Mouse (Mus musculus) T-helper 17 cell (primary cell): ENCODE measurements around the gene Crip2.

Experiments used
- in situ Hi-C, 2 experiments: fragments of 300-600 bp; cut with MboI, MseI; formaldehyde crosslinking; loops; 1 replicate in 1 of 2; 2 replicates in 1 of 2; pipeline ENCODE4 v1.15.1; 2025; ENCODE audit warnings: high pct_unique_total_duplicates in 2 of 2

The Crip2 gene

DNA sequence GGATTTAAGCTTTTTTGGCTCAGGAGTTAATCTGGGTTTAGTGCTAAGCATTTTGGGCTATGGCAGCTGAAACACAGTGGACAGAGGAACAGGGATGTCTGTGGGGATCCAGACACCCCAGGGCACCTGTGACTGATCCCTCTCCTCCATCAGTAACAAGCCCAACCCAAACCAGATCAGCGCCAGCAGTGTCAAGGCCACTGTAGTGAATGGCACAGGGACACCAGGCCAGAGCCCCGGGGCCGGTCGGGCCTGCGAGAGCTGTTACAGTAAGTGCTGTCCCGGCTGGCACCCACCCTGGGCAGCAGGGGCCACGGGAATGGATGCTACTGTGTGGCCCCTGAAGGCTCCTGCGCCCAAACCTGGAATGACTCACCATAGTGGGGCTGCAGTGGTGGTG is 9.3 kb upstream of the Crip2 start:
- in situ Hi-C loops: no loop called here

DNA sequence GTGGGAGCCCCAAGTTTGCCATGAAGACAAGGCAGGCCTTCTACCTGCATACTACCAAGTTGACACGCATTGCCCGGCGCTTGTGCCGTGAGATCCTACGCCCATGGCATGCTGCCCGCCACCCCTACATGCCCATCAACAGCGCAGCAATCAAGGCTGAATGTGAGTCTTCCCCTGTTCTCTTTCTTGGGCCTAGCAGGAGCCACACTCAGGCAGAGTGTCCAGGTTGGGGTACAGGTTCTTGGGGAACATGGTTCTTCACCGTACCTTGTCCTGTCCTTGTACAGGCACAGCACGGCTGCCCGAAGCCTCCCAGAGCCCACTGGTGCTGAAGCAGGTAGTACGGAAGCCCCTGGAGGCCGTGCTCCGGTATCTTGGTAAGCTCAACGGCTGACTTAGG is 8.4 kb upstream of the Crip2 start:
- in situ Hi-C loops: no loop called here

DNA sequence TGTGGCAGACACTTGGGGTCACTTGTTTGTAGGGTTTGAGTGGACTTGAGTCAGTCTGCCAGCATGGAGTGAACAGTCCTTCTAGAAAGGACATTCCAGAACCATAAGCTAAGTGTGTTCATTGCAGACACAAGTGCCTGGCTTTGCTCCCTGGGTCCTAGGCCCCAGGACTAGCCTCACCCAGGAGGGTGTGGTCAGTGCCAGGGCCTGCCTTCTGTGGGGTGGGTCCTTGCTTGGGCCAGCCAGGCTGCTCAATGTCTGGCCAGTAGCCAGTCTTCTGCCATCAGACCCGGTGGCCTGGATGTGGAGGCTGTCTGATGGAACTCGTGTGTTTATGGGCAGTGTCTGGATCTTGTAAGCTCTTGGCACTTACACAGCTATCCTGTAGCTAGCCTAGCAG is 7.5 kb upstream of the Crip2 start:
- in situ Hi-C loops: no loop called here

DNA sequence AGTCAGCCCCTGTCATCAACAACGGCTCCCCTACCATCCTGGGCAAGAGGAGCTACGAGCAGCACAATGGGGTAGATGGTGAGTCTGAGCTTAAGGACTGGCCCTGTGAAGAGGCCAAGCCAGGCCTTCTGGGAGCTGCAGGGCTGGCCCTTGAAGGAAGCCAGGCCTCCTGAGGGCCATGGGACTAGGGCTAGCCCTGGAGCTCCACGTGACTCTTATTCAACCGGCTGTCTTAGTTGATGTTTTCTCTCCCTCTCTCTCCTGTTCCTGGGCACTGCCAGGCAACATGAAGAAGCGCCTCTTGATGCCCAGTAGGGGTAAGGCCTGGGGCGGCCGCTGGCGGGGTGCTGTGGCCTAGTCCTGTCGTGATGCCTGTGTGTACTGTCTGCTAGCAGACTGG is 6.8 kb upstream of the Crip2 start:
- in situ Hi-C loops: no loop called here

DNA sequence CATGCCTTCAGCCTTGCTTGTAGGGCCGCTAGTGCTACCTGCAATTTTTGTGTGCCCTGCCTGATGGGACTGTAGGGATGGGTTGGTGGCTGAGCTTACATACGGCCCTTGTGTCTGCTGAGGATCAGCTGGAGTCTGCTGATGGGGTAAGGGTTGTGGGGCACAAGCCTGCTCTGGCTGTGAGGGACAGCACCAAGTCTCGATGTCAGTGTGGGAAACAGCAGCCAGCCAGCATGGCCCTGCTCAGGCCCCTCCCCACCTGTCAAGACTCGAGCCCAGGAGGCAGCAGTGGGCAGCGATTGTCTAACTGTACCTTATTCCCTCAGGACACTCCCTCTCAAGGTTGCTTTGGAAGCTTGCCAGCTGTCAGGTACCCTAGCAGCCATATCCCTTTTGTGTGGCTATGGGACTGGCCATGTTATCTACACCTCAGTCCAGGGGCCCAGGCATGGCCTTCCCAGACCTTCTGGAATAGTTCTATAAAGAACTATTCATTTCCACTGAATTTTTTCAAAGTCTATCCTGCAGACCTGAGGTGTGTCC is 6.1 kb upstream of the Crip2 start:
- in situ Hi-C loops: no loop called here

DNA sequence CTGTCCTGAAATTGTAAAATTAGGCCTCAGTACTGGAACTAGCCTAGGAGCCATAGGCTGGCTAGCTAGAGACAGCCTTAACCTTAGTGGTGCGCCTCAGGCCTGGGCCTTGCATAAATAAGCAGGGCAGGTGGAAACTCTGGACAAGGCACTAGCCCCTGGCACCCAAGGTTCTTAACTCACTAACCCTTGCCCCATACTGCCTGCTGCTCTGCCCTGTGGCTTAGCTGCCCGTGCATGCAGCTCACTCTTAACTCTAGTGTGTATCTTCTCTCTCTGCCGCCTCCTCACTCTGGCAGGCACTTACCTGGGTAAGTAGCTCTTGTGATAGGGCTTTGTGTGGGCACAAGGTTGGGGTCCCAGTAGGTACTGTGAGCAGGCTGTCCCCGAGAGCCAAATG is 5.5 kb upstream of the Crip2 start:
- in situ Hi-C loops: no loop called here

DNA sequence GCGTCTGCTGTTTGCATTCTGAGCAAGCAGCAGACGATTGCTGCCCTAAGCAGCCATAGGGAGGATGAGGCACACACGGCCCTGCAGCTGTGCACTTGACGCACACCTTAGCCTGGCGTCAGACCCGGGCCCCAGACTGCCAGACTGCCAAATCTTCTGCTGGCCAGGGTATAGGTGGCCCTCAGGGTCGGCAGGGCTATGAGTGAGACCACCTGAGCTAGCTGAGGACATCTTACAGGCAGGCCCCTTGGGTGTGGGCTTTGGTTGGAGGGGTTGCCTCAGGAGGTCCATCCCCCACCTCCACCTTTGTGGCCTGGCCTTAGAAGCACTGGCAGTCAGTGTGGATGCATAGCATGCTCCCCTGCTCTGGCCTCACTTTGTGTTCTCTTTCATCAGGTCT is 4.6 kb upstream of the Crip2 start:
- in situ Hi-C loops: no loop called here

DNA sequence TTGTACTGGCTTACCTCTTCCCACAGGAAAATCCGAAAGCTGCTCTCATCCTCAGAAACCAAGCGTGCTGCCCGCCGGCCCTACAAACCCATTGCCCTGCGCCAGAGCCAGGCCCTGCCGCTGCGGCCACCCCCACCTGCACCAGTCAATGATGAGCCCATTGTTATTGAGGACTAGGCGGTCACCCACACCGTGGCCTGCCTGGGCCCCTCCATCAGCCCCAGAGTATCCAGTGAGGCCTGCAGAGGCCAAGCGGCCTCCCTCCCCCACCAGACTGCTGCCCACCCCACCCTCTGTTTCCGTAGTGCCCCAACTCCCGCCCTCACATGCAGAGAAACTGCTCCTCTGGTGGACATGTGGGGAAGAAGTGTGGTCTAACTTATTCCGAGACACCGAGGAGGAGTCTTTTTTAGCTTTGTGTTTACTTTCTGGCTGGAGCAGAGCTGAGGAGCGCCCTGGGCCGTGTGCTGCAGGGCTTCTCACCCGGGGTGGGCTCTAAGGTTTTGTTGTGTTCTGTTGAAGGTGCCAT is 3.5 kb upstream of the Crip2 start:
- in situ Hi-C loops: no loop called here

DNA sequence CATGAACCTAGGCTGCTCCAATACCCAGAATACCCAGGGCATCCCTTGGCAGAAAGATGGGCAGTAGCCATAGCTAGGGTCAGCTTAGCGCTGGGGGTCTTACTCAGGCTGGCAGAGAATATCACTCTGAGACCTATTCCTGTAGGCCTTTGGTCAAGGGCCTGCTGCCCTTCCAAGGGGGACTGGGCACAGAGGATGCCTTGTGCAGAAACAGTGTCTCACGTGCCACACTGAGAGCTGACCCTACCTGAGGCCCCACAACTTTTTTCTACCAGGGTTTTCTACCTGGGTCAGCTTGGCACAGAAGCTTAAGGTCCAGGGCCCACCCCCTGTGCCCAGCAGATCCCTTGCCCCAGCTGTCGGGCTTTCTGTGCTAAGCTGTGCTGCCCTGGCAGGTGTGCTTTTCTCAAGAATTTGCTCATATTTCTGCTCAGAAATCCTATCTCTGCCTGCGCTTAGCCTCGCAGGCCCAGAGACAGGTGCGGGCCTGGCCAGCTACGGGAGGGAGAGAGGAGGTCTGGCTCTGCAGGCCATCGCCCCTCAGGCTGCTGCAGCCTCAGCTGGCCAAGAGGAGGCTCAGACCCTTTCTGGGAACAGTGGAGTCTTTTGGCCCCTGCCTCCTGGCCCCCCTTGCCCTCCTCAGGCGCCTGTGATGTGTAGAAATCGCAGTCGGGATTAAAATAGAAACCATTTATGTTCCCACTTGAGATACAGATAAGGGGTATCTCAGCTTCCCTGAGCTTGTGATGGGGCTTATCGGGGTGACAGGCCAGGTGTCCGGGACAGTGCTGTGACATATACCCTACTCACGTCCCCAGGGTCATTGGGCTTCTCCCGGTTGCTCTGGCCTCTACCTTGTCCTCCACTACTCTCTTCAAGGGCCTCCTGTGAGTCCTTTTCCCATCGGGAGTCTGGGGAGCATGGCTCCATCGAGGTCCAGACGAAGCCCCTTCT is 2.5 kb upstream of the Crip2 start:
- in situ Hi-C loops: no loop called here

DNA sequence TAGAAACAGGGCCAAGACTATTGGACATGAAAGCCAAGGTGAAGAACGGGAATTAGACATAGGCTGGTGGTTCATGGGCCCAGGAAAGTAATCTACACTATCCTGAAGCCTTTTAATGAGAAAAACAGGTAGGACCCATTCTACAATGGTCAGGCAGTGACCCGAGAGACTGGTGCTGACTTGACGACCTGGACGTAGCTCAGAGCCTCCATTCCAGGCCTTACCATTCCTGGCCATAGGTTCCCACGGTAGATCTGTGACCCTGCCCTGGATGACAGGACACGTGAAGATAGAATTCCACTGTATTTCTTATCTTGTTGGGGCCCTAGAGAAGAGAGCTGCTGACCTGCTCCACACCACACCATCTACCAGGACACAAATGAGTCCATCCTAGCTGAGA is 1.7 kb upstream of the Crip2 start:
- in situ Hi-C loops: no loop called here

DNA sequence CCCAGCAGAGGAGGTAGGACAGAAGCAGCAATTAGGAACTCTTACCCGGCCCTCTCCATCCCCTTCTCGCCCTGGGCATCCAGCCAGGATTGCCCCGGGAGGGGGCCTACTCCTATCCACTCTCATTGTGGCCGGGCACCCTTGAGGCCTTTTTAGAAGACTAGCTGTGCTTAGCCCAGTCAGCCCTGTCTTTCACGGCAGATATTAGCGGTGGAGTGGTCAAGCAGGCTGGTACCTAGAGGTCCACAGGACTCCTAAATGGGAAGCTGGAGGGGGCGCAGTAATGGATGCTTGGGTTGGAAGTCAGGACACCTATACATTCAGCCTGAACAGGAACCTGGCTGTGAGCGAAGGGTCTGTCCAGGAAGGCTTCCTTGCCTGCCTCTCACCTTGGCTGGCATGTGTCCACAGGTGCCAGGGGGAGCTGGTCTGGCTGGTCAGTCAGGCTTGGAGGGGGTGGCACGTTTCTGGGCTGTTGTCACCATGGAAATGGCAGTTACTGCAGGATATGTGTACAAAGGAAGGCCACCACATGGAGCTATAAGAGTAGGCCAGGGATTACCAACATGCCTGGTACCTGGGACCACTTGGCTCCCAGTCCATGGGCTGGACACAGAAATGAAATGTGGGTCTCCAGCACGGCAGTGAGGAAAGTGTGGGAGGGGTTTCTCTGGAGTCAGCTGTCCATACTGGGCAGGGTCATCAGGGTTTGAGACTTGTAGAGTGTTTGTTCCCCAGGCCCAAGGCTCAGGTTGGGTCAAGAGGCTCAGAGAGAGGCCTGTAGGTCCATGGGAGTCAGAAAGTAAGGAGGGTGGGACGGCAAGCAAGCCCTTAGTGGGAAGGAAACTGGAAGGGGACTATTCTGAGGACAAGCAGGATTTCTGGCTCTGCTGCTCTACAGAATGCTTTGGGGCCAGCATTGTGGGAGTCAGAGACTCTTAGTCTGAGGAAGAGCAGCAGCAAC is 853 bp upstream of the Crip2 start:
- in situ Hi-C loops: no loop called here

DNA sequence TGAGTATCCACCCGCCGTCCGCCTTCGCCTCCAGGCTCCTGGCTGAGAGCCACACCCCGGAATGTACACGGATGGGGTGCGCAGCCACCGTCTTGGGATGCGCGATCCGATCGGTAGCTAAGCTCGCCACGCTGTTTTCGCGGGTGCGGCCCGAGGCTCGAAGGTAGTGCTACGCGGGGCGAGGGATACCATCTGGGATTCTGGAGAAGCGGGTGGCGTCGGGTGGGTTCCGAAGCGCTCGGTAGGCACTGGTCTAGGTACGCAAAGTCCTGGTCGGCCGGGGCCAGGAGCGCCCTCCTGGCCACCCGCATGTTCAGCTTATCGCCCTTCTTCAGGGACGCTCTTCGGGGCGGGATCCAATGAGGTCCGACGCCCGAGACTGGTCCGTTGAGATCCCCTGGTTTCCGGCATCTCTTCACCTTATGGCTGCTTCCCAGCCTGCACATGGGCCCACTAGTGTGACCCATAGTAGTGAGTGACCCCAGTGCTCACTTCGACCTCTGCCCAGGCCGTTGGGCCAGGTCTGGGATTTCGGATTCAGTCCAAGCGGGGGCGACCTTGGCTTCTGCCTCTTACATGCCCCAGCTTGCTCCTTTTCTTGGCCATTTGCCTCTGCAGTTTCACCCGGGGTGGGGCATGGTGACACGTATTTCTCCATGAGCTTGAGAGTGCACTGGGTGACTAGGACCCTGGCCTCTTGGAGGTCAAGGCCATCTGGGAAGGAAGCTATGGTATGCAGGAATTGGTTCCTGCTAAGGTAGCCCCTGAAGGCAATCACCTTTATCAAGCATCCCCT is 778 bp downstream of the Crip2 start:
- in situ Hi-C loops: no loop called here

DNA sequence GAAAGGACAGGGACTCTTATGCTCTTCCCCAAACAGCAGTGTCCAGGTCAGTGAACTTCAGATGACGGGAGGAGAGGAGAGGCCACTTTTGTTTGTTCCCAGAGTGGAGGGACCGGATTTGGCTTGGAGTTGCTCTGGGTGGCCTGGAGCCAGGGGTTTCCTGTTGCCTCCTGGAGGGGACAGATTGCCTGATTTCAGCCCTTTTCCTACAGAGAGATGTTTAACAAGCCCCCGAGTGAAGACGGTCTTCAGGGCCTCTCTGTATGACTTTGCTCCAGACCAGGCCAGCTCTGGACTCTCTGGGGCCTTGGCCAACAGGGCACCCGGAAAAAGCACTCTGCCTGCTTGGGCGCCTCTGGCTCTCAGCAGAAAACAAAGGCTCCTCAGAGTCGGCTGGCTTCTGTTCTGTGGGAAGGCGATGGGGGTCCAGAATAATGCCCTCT is 1.5 kb downstream of the Crip2 start:
- in situ Hi-C loops: no loop called here

DNA sequence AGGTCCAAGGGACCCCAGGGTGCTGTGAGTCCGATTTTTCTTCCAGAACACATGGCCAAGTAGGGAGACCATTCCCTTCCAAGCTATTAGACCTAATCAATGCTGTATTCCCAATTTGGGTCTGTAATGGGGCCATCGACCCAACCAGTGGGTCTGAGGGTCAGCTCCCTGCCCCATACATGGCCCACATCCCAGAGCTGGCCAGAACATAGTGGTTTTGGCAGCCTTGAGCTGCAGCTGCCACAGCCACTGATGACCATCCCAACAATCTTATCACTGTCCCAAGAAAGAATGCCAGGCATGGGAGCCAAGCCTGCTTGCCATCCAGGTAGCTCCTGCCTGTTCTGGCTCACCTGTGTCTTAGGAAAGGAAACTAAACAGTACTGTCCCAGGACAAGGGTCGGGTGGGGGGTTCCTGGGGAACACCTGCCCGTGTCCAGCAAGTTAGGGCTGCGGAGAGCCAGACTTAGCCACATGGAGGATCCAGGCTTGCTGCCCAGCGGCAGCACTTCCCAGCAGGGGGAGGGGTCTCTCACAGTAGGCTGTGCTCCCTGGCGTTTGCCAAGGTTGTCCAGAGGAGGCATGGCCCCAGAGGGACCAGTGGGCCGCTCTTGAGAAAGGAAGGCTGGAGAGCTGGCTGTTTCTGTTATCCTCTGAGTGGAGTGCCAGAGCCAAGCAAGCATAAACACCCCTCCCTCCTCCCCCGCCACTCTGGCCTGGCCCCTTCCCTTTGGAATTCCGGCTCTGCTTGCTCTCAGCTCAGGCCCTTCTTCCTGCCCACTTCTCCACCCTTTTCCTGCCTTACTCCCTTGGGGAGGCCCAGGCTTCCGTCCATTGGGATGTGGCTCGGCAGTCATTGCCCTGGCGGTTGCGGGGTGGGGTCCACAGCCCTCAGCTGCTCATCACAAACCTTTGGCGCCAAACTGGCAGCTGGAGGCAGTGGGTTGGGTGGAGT is 2.3 kb downstream of the Crip2 start:
- in situ Hi-C loops: no loop called here

DNA sequence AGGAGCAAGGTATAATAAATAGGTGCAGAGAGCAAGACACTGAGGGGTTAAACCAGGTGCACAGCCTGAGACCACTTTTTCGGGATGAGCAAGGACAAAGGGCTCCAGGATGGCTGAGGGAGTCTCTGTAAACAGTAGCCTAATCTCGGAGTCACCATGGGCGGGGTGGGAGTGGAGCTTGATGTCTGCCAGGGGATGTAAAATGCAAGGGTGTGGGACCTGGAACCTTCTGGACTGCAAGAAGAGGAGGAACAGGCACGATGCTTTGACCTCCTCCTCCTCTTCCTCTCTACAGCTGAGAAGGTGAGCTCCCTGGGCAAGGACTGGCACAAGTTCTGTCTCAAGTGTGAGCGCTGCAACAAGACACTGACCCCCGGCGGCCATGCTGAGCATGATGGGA is 3.1 kb downstream of the Crip2 start:
- in situ Hi-C loops: no loop called here

DNA sequence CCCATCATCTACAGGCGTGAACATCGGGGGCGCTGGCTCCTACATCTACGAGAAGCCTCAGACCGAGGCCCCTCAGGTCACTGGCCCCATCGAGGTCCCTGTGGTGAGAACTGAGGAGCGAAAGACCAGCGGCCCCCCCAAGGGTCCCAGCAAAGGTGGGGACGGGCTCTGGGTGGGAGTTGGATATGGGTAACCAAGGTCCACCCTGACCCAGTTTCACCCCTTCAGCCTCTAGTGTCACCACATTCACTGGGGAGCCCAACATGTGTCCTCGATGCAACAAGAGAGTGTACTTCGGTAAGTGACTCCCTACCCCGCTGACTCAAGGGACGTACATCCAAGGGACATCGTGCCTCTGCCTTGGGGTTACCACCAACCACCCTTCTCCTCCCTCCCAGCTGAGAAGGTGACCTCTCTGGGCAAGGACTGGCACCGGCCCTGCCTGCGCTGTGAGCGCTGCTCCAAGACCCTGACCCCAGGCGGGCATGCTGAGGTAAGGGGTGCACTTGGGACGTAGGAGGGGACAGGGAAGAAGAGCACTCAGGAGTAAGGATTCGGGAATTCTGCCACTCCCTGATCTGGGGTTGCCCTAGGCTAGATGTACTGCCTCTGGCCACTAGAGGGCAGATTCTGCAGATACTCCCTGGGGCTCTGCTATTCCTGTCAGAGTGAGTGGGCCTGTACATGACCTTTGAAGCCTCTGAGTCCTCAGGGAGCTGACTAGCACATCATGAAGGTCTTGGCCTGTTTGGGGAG is 4.1 kb downstream of the Crip2 start:
- in situ Hi-C loops: no loop called here

DNA sequence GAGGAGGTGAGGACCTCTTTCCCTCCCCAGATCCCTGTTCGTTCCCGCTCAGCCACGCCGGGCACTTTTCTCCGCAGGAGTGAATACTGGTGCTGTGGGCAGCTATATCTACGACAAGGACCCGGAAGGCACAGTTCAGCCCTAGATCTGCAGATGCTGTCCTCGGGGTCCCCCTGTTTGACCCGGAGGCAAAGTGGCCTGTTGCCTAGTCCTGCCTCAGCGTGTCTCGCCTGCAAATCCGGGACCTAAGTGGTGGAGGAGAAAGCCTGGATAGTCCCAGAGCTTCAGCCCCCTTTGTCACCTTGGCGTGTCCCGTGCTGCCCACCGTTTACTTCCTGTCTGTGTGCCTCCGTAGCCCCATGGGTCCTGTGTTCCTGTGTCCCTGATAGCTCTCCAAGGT is 4.8 kb downstream of the Crip2 start:
- in situ Hi-C loops: no loop called here

DNA sequence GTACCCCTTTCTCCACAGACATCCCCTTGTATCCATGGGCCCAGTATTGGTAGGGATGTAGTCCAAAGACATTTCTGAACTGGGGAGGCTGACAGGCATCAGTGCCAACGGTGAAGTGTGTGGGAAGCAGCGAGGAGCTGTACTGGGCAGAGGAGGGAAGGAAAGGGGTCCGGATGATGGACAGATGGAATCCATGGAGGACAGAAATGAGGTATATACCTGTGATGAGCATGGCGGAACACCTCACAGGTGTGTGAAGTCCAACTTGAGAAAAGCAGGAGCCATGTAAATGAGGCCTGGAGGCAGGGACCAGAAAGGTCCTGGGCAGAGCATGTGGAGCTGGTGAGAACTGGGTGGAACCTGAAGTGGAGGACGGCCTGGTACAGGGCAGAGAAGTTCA is 5.6 kb downstream of the Crip2 start:
- in situ Hi-C loops: no loop called here
